Mouse (Mus musculus): ENCODE results near the gene Vps13d.

GRCm38 (mm10) chr4:145207718-145208371 is 13.0 kb upstream of the Vps13d start:
- TF ChIP-seq CTCF (IDR thresholded peaks at IDR 0.05; ENCODE audit: low read depth) (no peak), EP300 (IDR thresholded peaks at IDR 0.05; ENCODE audit: low read depth) (no peak)
